Mouse (Mus musculus): ENCODE data around the gene Slc7a5. TPM values are rescaled to one million over a fixed set of nuclear protein-coding genes. Genes with fewer than 3 reads are reported as not detected.

Slc7a5 gene
- polyA plus RNA-seq, 1 experiment from 2014 or later: 18.7 TPM

- H3K9ac ChIP-seq (ENCODE audit: low read length): peak overlapping the region; percentile 16; the same call in 1 of the 2 replicates
- peaks cover 3 to 7% of the 10 kb centered on the region in 2 experiments; a peak in 3 of 4 replicates for H3K4me1 ChIP-seq (ENCODE audit: control insufficient read depth in 2 of 2, insufficient read depth in 2 of 2, low read length in 2 of 2)
- H3K27ac ChIP-seq (replicated peaks in 1 of 2; ENCODE audit: control insufficient read depth in 1 of 2, insufficient read depth in 1 of 2, low read depth in 2 of 2, low read length in 2 of 2): 0 out of 4 replicates have a peak overlapping the region, but pooled peaks of 1 of the 2 experiments have one; percentile 1
- no peaks in the 10 kb centered on the region for H3K9me3 ChIP-seq (ENCODE audit: control insufficient read depth, low read length)
- no peak for ATAC-seq (ENCODE audit: insufficient number of reproducible peaks, insufficient read depth, low FRiP score, low read depth)
- H3K4me3 ChIP-seq (ENCODE audit: control insufficient read depth in 1 of 2, insufficient read depth in 1 of 2, low read depth in 1 of 2, low read length in 2 of 2): no peak overlapping the region
- no peak overlapping the region for H3K4me2 ChIP-seq (ENCODE audit: low read length)
- H3K36me3 ChIP-seq (ENCODE audit: control insufficient read depth, insufficient read depth, low read length): no peaks in the 10 kb centered on the region
- no peaks in the 10 kb centered on the region for H3K27me3 ChIP-seq (ENCODE audit: control insufficient read depth, insufficient read depth, low read length)
Observed at GRCm38 (mm10) chr8:121934923-121935322, 27.4 kb upstream of the Slc7a5 start.

DNA sequence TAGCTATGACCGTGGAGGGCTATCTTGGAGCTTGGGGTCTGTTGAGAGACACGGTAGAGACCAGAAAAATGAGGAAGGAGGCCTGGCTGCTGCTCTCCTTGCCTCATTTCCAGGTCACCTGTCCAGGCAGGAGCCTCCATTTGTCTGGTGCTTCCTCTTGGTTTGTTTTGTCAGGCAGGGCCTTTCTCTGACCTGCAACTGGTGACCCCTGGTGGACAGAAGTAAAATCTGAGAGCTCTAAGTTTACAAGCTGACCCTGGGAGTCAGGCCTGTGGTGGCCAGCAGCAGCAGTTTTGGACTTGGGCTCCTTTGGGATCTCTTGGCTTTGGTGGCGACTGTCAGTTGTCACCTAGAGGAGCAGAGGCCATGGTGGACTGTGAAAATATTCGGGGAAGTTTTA is 27.0 kb upstream of the Slc7a5 start:
- H3K4me3 ChIP-seq (ENCODE audit: control insufficient read depth in 1 of 2, insufficient read depth in 1 of 2, low read depth in 1 of 2, low read length in 2 of 2): no peak overlapping the region
- no peaks in the 10 kb centered on the region for H3K27me3 ChIP-seq (ENCODE audit: control insufficient read depth, insufficient read depth, low read length)
- no peak for ATAC-seq (ENCODE audit: insufficient number of reproducible peaks, insufficient read depth, low FRiP score, low read depth)
- H3K9ac ChIP-seq (ENCODE audit: low read length): peak overlapping the region; percentile 16; the same call in 1 of the 2 replicates
- WGBS: 34% methylated on average over 4 of the region's 4 CpGs
- peaks cover 3 to 7% of the 10 kb centered on the region in 2 experiments; a peak in 3 of 4 replicates for H3K4me1 ChIP-seq (ENCODE audit: control insufficient read depth in 2 of 2, insufficient read depth in 2 of 2, low read length in 2 of 2)
- H3K4me2 ChIP-seq (ENCODE audit: low read length): no peak overlapping the region
- no peaks in the 10 kb centered on the region for H3K36me3 ChIP-seq (ENCODE audit: control insufficient read depth, insufficient read depth, low read length)
- H3K9me3 ChIP-seq (ENCODE audit: control insufficient read depth, low read length): no peaks in the 10 kb centered on the region
- H3K27ac ChIP-seq (replicated peaks in 1 of 2; ENCODE audit: control insufficient read depth in 1 of 2, insufficient read depth in 1 of 2, low read depth in 2 of 2, low read length in 2 of 2): no peak overlapping the region

DNA sequence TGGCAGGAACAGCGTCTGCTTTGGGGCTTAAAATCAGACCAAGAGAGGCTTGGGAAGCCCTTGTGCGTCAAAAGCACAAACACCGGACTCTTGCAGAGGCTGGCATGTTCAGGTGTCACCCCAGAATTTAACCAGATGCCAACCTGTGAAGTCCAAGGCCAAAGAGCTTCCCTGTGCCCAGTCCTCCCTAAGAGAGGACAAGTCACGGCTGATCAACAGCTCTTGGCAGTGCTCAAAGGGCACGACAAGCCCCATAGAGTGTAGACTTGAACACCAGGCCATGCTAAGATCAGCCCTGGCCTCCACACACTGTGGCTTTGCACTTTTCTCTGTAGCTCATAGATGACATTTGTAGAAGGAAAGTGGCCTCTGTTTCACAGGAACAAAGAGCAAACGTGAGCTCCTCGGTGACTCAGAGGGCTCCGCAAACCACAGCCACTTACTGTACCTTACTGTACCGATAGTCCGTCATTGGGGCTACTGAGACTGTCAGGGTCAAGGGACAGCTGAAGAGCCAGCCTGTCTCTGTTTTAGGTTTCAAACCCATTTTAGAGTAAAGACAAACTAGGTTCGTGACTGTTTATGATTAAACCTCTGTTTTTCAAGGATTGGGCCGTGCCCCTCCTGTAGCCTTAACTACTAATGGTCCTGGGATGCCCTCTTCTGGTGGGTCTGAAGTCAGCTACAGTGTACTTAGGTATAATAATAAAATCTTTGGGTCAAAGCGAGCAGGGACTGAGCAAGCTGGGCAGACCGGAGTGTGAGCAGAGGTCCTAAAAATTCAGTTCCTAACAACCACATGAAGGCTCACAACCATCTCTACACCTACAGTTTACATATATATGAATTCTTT is 25.4 kb upstream of the Slc7a5 start:
- no peaks in the 10 kb centered on the region for H3K36me3 ChIP-seq (ENCODE audit: control insufficient read depth, insufficient read depth, low read length)
- no peaks in the 10 kb centered on the region for H3K27me3 ChIP-seq (ENCODE audit: control insufficient read depth, insufficient read depth, low read length)
- H3K4me2 ChIP-seq (ENCODE audit: low read length): no peak overlapping the region
- 79% methylated on average over 14 of the region's 14 CpGs for WGBS
- H3K4me3 ChIP-seq (ENCODE audit: control insufficient read depth in 1 of 2, insufficient read depth in 1 of 2, low read depth in 1 of 2, low read length in 2 of 2): no peak overlapping the region
- no peak overlapping the region for H3K9ac ChIP-seq (ENCODE audit: low read length)
- peaks cover 3 to 7% of the 10 kb centered on the region in 2 experiments; a peak in 3 of 4 replicates for H3K4me1 ChIP-seq (ENCODE audit: control insufficient read depth in 2 of 2, insufficient read depth in 2 of 2, low read length in 2 of 2)
- no peak for ATAC-seq (ENCODE audit: insufficient number of reproducible peaks, insufficient read depth, low FRiP score, low read depth)
- H3K27ac ChIP-seq (replicated peaks in 1 of 2; ENCODE audit: control insufficient read depth in 1 of 2, insufficient read depth in 1 of 2, low read depth in 2 of 2, low read length in 2 of 2): no peak overlapping the region
- H3K9me3 ChIP-seq (ENCODE audit: control insufficient read depth, low read length): no peaks in the 10 kb centered on the region

GRCm38 (mm10) chr8:121932026-121932667 is 24.7 kb upstream of the Slc7a5 start:
- H3K27me3 ChIP-seq (ENCODE audit: control insufficient read depth, insufficient read depth, low read length): no peaks in the 10 kb centered on the region
- H3K27ac ChIP-seq (replicated peaks in 1 of 2; ENCODE audit: control insufficient read depth in 1 of 2, insufficient read depth in 1 of 2, low read depth in 2 of 2, low read length in 2 of 2): no peak overlapping the region
- no peak overlapping the region for H3K4me3 ChIP-seq (ENCODE audit: control insufficient read depth in 1 of 2, insufficient read depth in 1 of 2, low read depth in 1 of 2, low read length in 2 of 2)
- H3K9ac ChIP-seq (ENCODE audit: low read length): no peak overlapping the region
- H3K36me3 ChIP-seq (ENCODE audit: control insufficient read depth, insufficient read depth, low read length): no peaks in the 10 kb centered on the region
- no peaks in the 10 kb centered on the region for H3K9me3 ChIP-seq (ENCODE audit: control insufficient read depth, low read length)
- no peak overlapping the region for H3K4me2 ChIP-seq (ENCODE audit: low read length)
- 56% methylated on average over 12 of the region's 12 CpGs for WGBS
- no peak for ATAC-seq (ENCODE audit: insufficient number of reproducible peaks, insufficient read depth, low FRiP score, low read depth)
- peaks cover 3 to 7% of the 10 kb centered on the region in 2 experiments; a peak in 3 of 4 replicates for H3K4me1 ChIP-seq (ENCODE audit: control insufficient read depth in 2 of 2, insufficient read depth in 2 of 2, low read length in 2 of 2)

DNA sequence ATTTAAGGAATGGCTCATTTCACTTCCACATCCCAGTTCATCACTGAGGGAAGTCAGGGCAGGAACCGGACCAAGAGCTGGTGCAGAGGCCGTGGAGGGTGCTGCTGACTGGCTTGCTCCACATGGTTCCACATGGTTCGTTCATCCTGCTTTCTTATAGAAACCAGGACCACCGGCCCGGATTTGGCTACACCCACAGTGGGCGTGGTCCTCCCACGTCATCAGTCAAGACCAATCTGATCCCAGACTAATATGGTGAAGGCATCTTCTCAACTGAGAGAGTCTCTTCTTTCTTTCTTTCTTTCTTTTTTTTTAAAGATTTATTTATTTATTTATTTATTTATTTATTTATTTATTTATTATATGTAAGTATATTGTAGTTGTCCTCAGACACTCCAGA is 24.1 kb upstream of the Slc7a5 start:
- H3K27ac ChIP-seq (replicated peaks in 1 of 2; ENCODE audit: control insufficient read depth in 1 of 2, insufficient read depth in 1 of 2, low read depth in 2 of 2, low read length in 2 of 2): no peak overlapping the region
- no peaks in the 10 kb centered on the region for H3K27me3 ChIP-seq (ENCODE audit: control insufficient read depth, insufficient read depth, low read length)
- H3K9ac ChIP-seq (ENCODE audit: low read length): no peak overlapping the region
- peaks cover 3 to 7% of the 10 kb centered on the region in 2 experiments; a peak in 3 of 4 replicates for H3K4me1 ChIP-seq (ENCODE audit: control insufficient read depth in 2 of 2, insufficient read depth in 2 of 2, low read length in 2 of 2)
- H3K9me3 ChIP-seq (ENCODE audit: control insufficient read depth, low read length): no peaks in the 10 kb centered on the region
- H3K4me2 ChIP-seq (ENCODE audit: low read length): no peak overlapping the region
- ATAC-seq (ENCODE audit: insufficient number of reproducible peaks, insufficient read depth, low FRiP score, low read depth): no peak
- WGBS: 80% methylated on average over 7 of the region's 7 CpGs
- no peak overlapping the region for H3K4me3 ChIP-seq (ENCODE audit: control insufficient read depth in 1 of 2, insufficient read depth in 1 of 2, low read depth in 1 of 2, low read length in 2 of 2)
- no peaks in the 10 kb centered on the region for H3K36me3 ChIP-seq (ENCODE audit: control insufficient read depth, insufficient read depth, low read length)

GRCm38 (mm10) chr8:121930047-121930446 is 22.6 kb upstream of the Slc7a5 start:
- 78% methylated on average over 4 of the region's 4 CpGs for WGBS
- H3K27ac ChIP-seq (replicated peaks in 1 of 2; ENCODE audit: control insufficient read depth in 1 of 2, insufficient read depth in 1 of 2, low read depth in 2 of 2, low read length in 2 of 2): no peak overlapping the region
- H3K9me3 ChIP-seq (ENCODE audit: control insufficient read depth, low read length): no peaks in the 10 kb centered on the region
- H3K9ac ChIP-seq (ENCODE audit: low read length): no peak overlapping the region
- no peaks in the 10 kb centered on the region for H3K27me3 ChIP-seq (ENCODE audit: control insufficient read depth, insufficient read depth, low read length)
- no peak for ATAC-seq (ENCODE audit: insufficient number of reproducible peaks, insufficient read depth, low FRiP score, low read depth)
- no peaks in the 10 kb centered on the region for H3K36me3 ChIP-seq (ENCODE audit: control insufficient read depth, insufficient read depth, low read length)
- H3K4me1 ChIP-seq (ENCODE audit: control insufficient read depth in 2 of 2, insufficient read depth in 2 of 2, low read length in 2 of 2): peaks cover 0 to 2% of the 10 kb centered on the region in 2 experiments; a peak in 2 of 4 replicates
- no peak overlapping the region for H3K4me2 ChIP-seq (ENCODE audit: low read length)
- H3K4me3 ChIP-seq (ENCODE audit: control insufficient read depth in 1 of 2, insufficient read depth in 1 of 2, low read depth in 1 of 2, low read length in 2 of 2): no peak overlapping the region

GRCm38 (mm10) chr8:121927316-121927715 is 19.8 kb upstream of the Slc7a5 start:
- ATAC-seq (ENCODE audit: insufficient number of reproducible peaks, insufficient read depth, low FRiP score, low read depth): no peak
- WGBS: 37% methylated on average over 8 of the region's 8 CpGs
- Histone ChIP-seq H3K36me3 (ENCODE audit: control insufficient read depth, insufficient read depth, low read length) (no peaks in the 10 kb centered on the region), H3K9me3 (ENCODE audit: control insufficient read depth, low read length) (no peaks in the 10 kb centered on the region), H3K4me2 (ENCODE audit: low read length) (no peak overlapping the region), H3K27me3 (ENCODE audit: control insufficient read depth, insufficient read depth, low read length) (no peaks in the 10 kb centered on the region), H3K4me3 (ENCODE audit: control insufficient read depth in 1 of 2, insufficient read depth in 1 of 2, low read depth in 1 of 2, low read length in 2 of 2) (no peak overlapping the region), H3K9ac (ENCODE audit: low read length) (no peak overlapping the region), H3K4me1 (ENCODE audit: control insufficient read depth in 2 of 2, insufficient read depth in 2 of 2, low read length in 2 of 2) (peaks cover 0 to under 1% of the 10 kb centered on the region in 2 experiments; a peak in 1 of 4 replicates), H3K27ac (replicated peaks in 1 of 2; ENCODE audit: control insufficient read depth in 1 of 2, insufficient read depth in 1 of 2, low read depth in 2 of 2, low read length in 2 of 2) (no peak overlapping the region)

Measured in heart, embryonic 14.5 days (tissue).